Mouse (Mus musculus): ENCODE data around the gene Rbm20.

Rbm20 gene

GRCm38 (mm10) chr19:53724053-53724452, 46.9 kb downstream of the Rbm20 start:
- DNase-seq = no peak

- DNase-seq = no peak
Measured at GRCm38 (mm10) chr19:53726340-53726739, 49.2 kb downstream of the Rbm20 start.

GRCm38 (mm10) chr19:53726755-53727154, 49.6 kb downstream of the Rbm20 start:
- no peak for DNase-seq

- DNase-seq = no peak
Measured at GRCm38 (mm10) chr19:53727277-53727676, 50.2 kb downstream of the Rbm20 start.

GRCm38 (mm10) chr19:53727886-53728669, 51.0 kb downstream of the Rbm20 start:
- DNase-seq = no peak

GRCm38 (mm10) chr19:53729919-53730318, 52.8 kb downstream of the Rbm20 start:
- DNase-seq = no peak

- DNase-seq = no peak
Measured at GRCm38 (mm10) chr19:53731761-53732201, 54.7 kb downstream of the Rbm20 start.

GRCm38 (mm10) chr19:53734845-53735244, 57.7 kb downstream of the Rbm20 start:
- DNase-seq = no peak

GRCm38 (mm10) chr19:53738701-53739131, 61.6 kb downstream of the Rbm20 start:
- DNase-seq = no peak

- no peak for DNase-seq
Measured at GRCm38 (mm10) chr19:53739570-53740266, 62.6 kb downstream of the Rbm20 start.

GRCm38 (mm10) chr19:53740750-53741380, 63.8 kb downstream of the Rbm20 start:
- no peak for DNase-seq

GRCm38 (mm10) chr19:53741902-53742301, 64.8 kb downstream of the Rbm20 start:
- no peak for DNase-seq

- no peak for DNase-seq
Measured at GRCm38 (mm10) chr19:53745354-53745753, 68.2 kb downstream of the Rbm20 start.

- DNase-seq = no peak
Measured at GRCm38 (mm10) chr19:53746116-53746515, 69.0 kb downstream of the Rbm20 start.

GRCm38 (mm10) chr19:53748236-53748775, 71.2 kb downstream of the Rbm20 start:
- no peak for DNase-seq

- DNase-seq = no peak
Measured at GRCm38 (mm10) chr19:53749326-53749725, 72.2 kb downstream of the Rbm20 start.

- no peak for DNase-seq
Measured at GRCm38 (mm10) chr19:53751420-53752185, 74.5 kb downstream of the Rbm20 start.

- DNase-seq = no peak
Measured at GRCm38 (mm10) chr19:53752993-53753392, 75.9 kb downstream of the Rbm20 start.

- peak; percentile 44 to 60 for DNase-seq
Measured at GRCm38 (mm10) chr19:53754421-53754830, 77.3 kb downstream of the Rbm20 start.

GRCm38 (mm10) chr19:53755346-53755745, 78.2 kb downstream of the Rbm20 start:
- DNase-seq = no peak

- DNase-seq = no peak
Measured at GRCm38 (mm10) chr19:53757432-53758109, 80.5 kb downstream of the Rbm20 start.

- no peak for DNase-seq
Measured at GRCm38 (mm10) chr19:53758881-53759418, 81.8 kb downstream of the Rbm20 start.

Data from thymus, postnatal 36 days (tissue).